Mouse (Mus musculus) ES-Bruce4 (cell line): Measurements from ENCODE around the gene Olfr1133. TPM values are rescaled to one million over a fixed set of nuclear protein-coding genes. Genes with fewer than 3 reads are reported as not detected.
"Not testable (repeated sequence)": the region's sequence is repeated elsewhere in the genome, so short reads cannot be mapped to it uniquely, and the experiment has no call there.

ENCODE experiments used
- H3K27ac ChIP-seq: 2 replicates; pipeline ENCODE4 v1.5.1; 2012; ENCODE audit warnings: low read length, inconsistent platforms; ENCODE audit not compliant: insufficient read depth
- H3K27me3 ChIP-seq: 2 replicates; pipeline ENCODE4 v1.6.1; 2012; ENCODE audit warnings: mild to moderate bottlenecking, low read length, inconsistent platforms; ENCODE audit not compliant: control insufficient read depth, poor library complexity, insufficient read depth, severe bottlenecking
- H3K36me3 ChIP-seq: 2 replicates; pipeline ENCODE4 v1.6.1; 2012; ENCODE audit warnings: inconsistent platforms, mild to moderate bottlenecking, low read length, moderate library complexity; ENCODE audit not compliant: control insufficient read depth, poor library complexity, insufficient read depth, severe bottlenecking
- H3K4me1 ChIP-seq: one replicate; pipeline ENCODE4 v1.8.1; 2011; ENCODE audit warnings: low read length; ENCODE audit not compliant: control insufficient read depth, insufficient read depth
- H3K4me3 ChIP-seq: 2 replicates; pipeline ENCODE4 v1.5.1; 2011; ENCODE audit warnings: low read depth, mild to moderate bottlenecking, low read length
- H3K9ac ChIP-seq: 2 replicates; pipeline ENCODE4 v1.6.1; 2012; ENCODE audit warnings: low read depth, mild to moderate bottlenecking, inconsistent platforms; ENCODE audit not compliant: poor library complexity, severe bottlenecking
- H3K9me3 ChIP-seq: replicated peaks from 2 replicates; pipeline ENCODE4 v1.6.1; 2012; ENCODE audit warnings: mild to moderate bottlenecking, low read length, inconsistent platforms; ENCODE audit not compliant: control insufficient read depth, poor library complexity, insufficient read depth, severe bottlenecking
- CTCF ChIP-seq: IDR thresholded peaks from one replicate; pipeline ENCODE4 v1.8.1; 2011; ENCODE audit warnings: low read depth, low read length
- EP300 ChIP-seq: IDR thresholded peaks from 2 replicates; pipeline ENCODE4 v1.6.1; 2011; ENCODE audit warnings: low read depth, low read length; ENCODE audit not compliant: insufficient read depth
- POLR2A ChIP-seq: IDR thresholded peaks from one replicate; pipeline ENCODE4 v1.8.1; 2011; ENCODE audit warnings: low read length; ENCODE audit not compliant: insufficient read depth
- polyA plus RNA-seq: library from polyadenylated mRNA; stranded (reverse); fragments of >200 nt; gene quantifications from 2 replicates; pipeline ENCODE4 v1.2.4, GENCODE M21; 2011; ENCODE audit warnings: low read depth; ENCODE audit not compliant: missing spikeins, insufficient read depth, insufficient read length

Olfr1133 gene
- polyA plus RNA-seq, 1 experiment, result not detected

- H3K36me3 ChIP-seq, result no peaks in the 10 kb centered on the region
- no peaks in the 10 kb centered on the region for H3K4me1 ChIP-seq
- H3K27ac ChIP-seq, result no peak within 1 kb of the TSS
- H3K9me3 ChIP-seq, result no peaks in the 10 kb centered on the region
- no peaks in the 10 kb centered on the region for H3K27me3 ChIP-seq
- no peak within 1 kb of the TSS for H3K9ac ChIP-seq
- no peak for TF ChIP-seq EP300
- TF ChIP-seq CTCF, result no peak
- TF ChIP-seq POLR2A, result no peak
- H3K4me3 ChIP-seq, result no peak within 1 kb of the TSS
These were observed 20.4 kb downstream of the Olfr1133 start, which contains the start of gene Olfr1131 for GRCm38 (mm10) chr2:87626804-87627203. TSS of gene Olfr1131 (plus strand) at chr2:87627104.

- not testable (repeated sequence) for H3K9me3 ChIP-seq, H3K9ac ChIP-seq, H3K36me3 ChIP-seq, H3K4me3 ChIP-seq, H3K27ac ChIP-seq, H3K27me3 ChIP-seq, H3K4me1 ChIP-seq
These were observed 41.3 kb downstream of the Olfr1133 start, which contains the start of gene Olfr1130 for GRCm38 (mm10) chr2:87605912-87606311. TSS of gene Olfr1130 (plus strand) at chr2:87606212.

Other genes with a start within 250 kb of the Olfr1133 start
- not detected in 2 replicates for gene Olfr1123, start 230.7 kb downstream of the Olfr1133 start, polyA plus RNA-seq
- not detected in 2 replicates for gene Olfr1124, start 217.1 kb downstream of the Olfr1133 start, polyA plus RNA-seq
- gene Olfr1126, start 193.4 kb downstream of the Olfr1133 start, polyA plus RNA-seq, result not detected in 2 replicates
- gene Pramel7, start 150.3 kb downstream of the Olfr1133 start, polyA plus RNA-seq, result not detected in 2 replicates
- gene Pramel6, start 140.8 kb downstream of the Olfr1133 start, polyA plus RNA-seq, result 0.76 and 1.4 TPM in 2 replicates
- not detected in 2 replicates for gene Olfr153, start 115.6 kb downstream of the Olfr1133 start, polyA plus RNA-seq
- gene Olfr1128, start 101.8 kb downstream of the Olfr1133 start, polyA plus RNA-seq, result not detected in 2 replicates
- gene Olfr1129, start 73.5 kb downstream of the Olfr1133 start, polyA plus RNA-seq, result not detected in 2 replicates
- not detected in 2 replicates for gene Olfr1130, start 41.2 kb downstream of the Olfr1133 start, polyA plus RNA-seq
- gene Olfr1131, start 20.3 kb downstream of the Olfr1133 start, polyA plus RNA-seq, result not detected in 2 replicates
- gene Olfr1132, start 9.8 kb downstream of the Olfr1133 start, polyA plus RNA-seq, result not detected in 2 replicates
- not detected in 2 replicates for gene Olfr1134, start 11.1 kb upstream of the Olfr1133 start, polyA plus RNA-seq
- not detected in 2 replicates for gene Olfr1135, start 26.3 kb upstream of the Olfr1133 start, polyA plus RNA-seq
- not detected in 2 replicates for gene Olfr1136, start 46.6 kb upstream of the Olfr1133 start, polyA plus RNA-seq
- gene Olfr1137, start 65.8 kb upstream of the Olfr1133 start, polyA plus RNA-seq, result not detected in 2 replicates
- gene Olfr1138, start 92.6 kb upstream of the Olfr1133 start, polyA plus RNA-seq, result not detected in 2 replicates
- not detected in 2 replicates for gene Olfr1140, start 96.4 kb upstream of the Olfr1133 start, polyA plus RNA-seq
- not detected in 2 replicates for gene Olfr1141, start 106.6 kb upstream of the Olfr1133 start, polyA plus RNA-seq
- gene Olfr152, start 132.1 kb upstream of the Olfr1133 start, polyA plus RNA-seq, result not detected in 2 replicates
- gene Olfr1143, start 153.2 kb upstream of the Olfr1133 start, polyA plus RNA-seq, result not detected in 2 replicates
- gene Olfr1145, start 162.4 kb upstream of the Olfr1133 start, polyA plus RNA-seq, result not detected in 2 replicates
- gene Olfr1148, start 183.2 kb upstream of the Olfr1133 start, polyA plus RNA-seq, result not detected in 2 replicates
- gene Olfr1150-ps1, start 196.6 kb upstream of the Olfr1133 start, polyA plus RNA-seq, result not detected in 2 replicates
- not detected in 2 replicates for gene Olfr1151, start 208.5 kb upstream of the Olfr1133 start, polyA plus RNA-seq
- not detected in 2 replicates for gene Olfr1152, start 219.1 kb upstream of the Olfr1133 start, polyA plus RNA-seq
- gene Olfr1153, start 247.6 kb upstream of the Olfr1133 start, polyA plus RNA-seq, result not detected in 2 replicates